Mouse (Mus musculus): ENCODE data around the gene Tex37. TPM values are rescaled to one million over a fixed set of nuclear protein-coding genes. Genes with fewer than 3 reads are reported as not detected.

Tex37 gene
- polyA plus RNA-seq (2012; rRNA removed) = not detected in 2 replicates

DNA sequence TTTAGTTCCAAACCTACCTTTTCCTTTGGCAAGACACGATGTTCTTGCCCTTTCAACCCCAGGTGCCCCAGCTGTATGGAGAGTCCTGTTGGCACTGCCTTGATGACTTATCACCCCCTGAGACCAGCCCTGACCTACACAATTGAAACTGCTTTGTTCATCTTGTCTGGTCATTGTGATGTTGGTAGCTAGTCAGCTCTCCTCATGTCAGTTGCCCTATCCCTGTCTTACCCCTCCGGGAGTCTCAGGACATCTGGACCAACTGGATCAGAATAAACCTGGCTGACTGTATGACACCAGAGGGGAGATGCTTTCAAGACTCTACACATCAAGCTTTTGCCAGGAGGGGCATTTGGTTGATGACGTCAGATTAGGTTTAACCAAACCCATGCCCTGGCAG is at the start of gene Tex37:
Gene Tex37, minus strand, starts transcription at position 101 of the 400 bp plus-strand sequence.
- no peak for DNase-seq (ENCODE audit: low read depth)
- TF ChIP-seq POLR2A (IDR thresholded peaks at IDR 0.05; ENCODE audit: borderline replicate concordance, extremely low read depth, insufficient read depth, insufficient read length, poor library complexity, severe bottlenecking) = no peak
- no peak for TF ChIP-seq CTCF (IDR thresholded peaks at IDR 0.05; ENCODE audit: borderline replicate concordance, extremely low read depth, insufficient read depth, insufficient read length)

DNA sequence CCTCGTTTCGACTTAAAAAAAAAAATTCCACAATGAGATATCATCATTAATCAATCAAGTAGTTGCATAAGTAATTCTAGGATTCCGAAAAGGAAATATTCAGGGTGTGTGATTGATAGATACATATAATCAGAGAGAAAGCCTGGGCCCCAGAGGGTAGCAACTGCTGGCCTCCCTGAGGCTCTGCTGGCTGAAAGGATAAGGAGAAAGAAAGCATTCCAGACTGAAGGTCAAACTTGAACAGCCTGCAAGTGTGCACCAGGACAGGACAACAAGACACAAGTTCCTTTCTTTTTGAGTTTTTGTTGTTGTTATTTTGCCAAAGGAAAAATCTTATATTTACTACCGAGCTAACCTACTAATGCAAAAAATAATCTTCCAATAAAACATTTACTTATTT is 49.6 kb upstream of the Tex37 start:
- no peak for TF ChIP-seq POLR2A (IDR thresholded peaks at IDR 0.05; ENCODE audit: borderline replicate concordance, extremely low read depth, insufficient read depth, insufficient read length, poor library complexity, severe bottlenecking)
- no peak for TF ChIP-seq CTCF (IDR thresholded peaks at IDR 0.05; ENCODE audit: borderline replicate concordance, extremely low read depth, insufficient read depth, insufficient read length)
- DNase-seq (ENCODE audit: low read depth) = no peak

DNA sequence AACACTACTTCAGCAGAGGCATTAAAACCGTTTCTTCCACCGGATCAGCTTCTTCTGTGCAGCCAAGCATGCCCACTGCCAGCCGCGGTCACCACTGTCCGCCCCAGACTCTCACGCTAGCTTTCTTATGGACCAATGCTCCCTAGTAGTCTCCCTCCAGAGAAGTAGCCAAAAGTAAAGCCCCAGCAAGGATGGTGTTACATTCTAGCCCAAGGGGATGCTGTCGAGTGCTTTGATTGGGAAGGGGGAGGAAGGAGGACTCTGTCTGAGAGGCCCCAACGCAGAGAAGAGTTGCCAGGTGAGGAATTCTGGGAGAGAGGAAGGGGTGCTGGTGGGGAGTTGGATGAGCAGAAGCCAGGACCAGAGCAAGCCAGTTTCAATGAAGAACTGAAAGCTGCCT is 48.7 kb upstream of the Tex37 start:
- DNase-seq (ENCODE audit: low read depth) = peak; percentile 42

DNA sequence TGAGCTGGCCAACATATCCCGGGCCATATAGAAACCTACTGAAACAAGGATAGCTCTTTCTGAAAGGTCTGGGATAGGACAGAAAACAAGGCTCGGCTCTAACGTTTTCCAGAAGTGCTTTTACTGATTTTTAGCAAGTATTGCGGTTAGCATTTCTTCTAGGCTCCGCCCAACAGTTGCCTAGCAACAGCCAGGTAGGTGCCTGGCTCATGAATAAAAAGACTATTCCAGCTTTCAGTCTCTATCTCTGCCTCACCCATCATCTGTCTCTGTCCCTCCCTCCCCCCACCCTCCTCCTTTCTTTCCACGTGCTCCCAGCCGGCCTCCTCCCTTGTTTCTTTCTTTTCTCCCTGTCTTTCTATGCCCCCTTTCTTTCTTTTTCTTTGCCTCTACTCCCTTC is 47.0 kb upstream of the Tex37 start:
- peak; percentile 18 for DNase-seq (ENCODE audit: low read depth)
- no peak for TF ChIP-seq POLR2A (IDR thresholded peaks at IDR 0.05; ENCODE audit: borderline replicate concordance, extremely low read depth, insufficient read depth, insufficient read length, poor library complexity, severe bottlenecking)

More for the DNA sequence above, 48.7 kb upstream of the Tex37 start:
- TF ChIP-seq CTCF (IDR thresholded peaks at IDR 0.05; ENCODE audit: borderline replicate concordance, extremely low read depth, insufficient read depth, insufficient read length) = no peak
- no peak for TF ChIP-seq POLR2A (IDR thresholded peaks at IDR 0.05; ENCODE audit: borderline replicate concordance, extremely low read depth, insufficient read depth, insufficient read length, poor library complexity, severe bottlenecking)

DNA sequence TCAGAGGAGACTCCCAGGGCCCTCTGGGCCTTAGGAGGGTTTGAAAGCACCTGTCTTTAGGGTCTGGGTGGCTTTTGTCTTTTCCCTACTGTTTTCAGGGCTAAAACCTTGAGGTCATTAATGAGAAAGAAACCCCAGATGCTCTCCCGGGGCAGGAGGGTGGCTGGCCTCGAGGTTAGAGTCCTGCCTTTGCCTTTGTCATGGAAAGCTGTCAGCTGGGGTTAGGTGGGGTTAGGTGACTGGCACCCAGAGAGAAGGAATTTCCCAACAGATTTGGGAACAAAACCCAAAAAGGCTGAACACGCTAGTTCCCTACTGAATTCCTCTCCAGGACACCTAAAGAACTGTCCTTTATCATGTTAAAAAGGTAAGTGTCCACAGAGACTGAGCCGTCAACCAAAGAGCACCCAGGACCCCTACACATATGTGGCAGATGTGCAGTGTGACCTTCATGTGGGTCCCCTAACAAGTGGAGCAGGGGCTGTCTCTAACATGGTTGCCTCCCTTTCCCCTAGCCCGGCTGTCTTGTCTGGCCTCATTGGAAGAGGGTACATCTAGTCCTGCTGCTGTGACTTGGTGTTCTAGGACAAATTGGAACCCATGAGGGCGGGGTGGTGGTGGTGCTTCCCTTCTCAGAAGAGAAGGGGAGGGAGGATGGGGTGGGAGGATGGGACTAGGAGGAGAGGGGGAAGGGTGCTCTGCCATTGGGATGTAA is 45.5 kb upstream of the Tex37 start:
- DNase-seq (ENCODE audit: low read depth) = no peak
- no peak for TF ChIP-seq CTCF (IDR thresholded peaks at IDR 0.05; ENCODE audit: borderline replicate concordance, extremely low read depth, insufficient read depth, insufficient read length)
- no peak for TF ChIP-seq POLR2A (IDR thresholded peaks at IDR 0.05; ENCODE audit: borderline replicate concordance, extremely low read depth, insufficient read depth, insufficient read length, poor library complexity, severe bottlenecking)

DNA sequence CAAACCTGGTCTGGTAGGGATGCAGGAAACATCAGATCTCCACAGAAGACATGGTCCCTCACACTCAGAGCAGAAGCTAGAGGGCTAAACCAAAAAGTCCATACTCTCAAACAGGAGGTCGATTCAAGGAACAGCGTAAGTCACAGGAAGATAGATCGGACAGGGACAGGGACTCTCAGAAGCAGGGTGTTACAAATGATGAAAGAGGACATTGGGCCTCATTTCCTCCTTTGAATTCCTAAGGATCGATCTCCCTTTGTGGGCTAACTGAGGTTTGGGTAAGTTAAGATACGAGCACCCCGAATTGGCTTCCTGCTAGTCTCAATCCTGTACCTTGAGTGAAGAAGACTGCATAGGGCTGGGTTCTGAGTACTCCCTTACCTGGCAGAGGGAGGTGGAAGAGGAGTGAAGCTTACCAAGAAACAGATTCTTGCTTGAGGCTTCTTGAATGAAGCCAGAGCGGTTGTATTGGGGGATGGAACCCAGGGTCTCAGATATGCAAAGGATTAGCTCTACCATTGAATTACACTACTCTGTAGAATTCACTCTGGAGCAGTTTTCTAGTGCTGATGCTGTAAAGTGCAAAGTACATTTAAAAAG is 38.7 kb upstream of the Tex37 start:
- TF ChIP-seq CTCF (IDR thresholded peaks at IDR 0.05; ENCODE audit: borderline replicate concordance, extremely low read depth, insufficient read depth, insufficient read length) = no peak
- no peak for TF ChIP-seq POLR2A (IDR thresholded peaks at IDR 0.05; ENCODE audit: borderline replicate concordance, extremely low read depth, insufficient read depth, insufficient read length, poor library complexity, severe bottlenecking)
- no peak for DNase-seq (ENCODE audit: low read depth)

DNA sequence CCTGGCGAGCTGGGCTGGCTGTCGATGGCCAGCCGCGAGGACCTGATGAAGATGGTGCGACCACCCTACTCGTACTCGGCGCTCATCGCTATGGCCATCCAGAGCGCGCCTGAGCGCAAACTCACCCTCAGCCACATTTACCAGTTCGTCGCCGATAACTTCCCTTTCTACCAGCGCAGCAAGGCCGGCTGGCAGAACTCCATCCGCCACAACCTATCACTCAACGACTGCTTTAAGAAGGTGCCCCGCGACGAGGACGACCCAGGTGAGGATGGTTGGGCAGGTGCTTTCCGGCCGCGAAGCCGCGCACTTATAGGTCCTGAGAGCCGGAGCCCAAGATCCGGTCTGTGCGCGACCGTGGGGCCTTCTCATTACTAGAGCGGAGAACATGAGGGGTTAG is 38.2 kb upstream of the Tex37 start:
- peak; percentile 29 for DNase-seq (ENCODE audit: low read depth)

DNA sequence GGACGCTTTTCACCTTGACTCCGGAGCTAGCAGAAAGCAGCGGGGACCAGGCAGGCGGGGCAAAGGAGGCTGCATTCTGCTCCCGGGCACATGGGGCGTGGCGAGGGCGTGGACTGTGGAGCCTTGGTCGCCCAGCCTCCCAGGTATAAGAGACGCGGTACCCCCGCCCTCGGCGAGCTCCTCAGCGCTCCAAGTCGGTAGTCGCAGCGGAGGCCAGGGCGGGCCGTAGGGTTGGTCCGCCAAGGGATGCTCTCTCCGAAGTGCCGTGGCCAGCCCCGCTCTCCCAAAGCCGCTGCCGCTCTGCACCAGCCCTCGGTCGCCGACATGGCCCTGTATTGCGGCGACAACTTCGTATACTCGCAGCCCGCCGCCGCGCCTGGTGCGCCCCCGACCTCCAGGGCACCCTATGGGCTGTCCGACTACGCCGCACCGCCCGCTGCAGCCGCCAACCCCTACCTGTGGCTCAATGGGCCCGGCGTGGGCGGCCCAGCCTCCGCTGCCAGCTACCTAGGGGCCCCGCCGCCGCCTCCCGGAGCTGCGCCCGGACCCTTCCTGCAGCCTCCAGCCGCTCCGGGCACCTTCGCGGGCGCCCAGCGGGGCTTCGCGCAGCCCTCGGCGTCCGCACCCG is 37.7 kb upstream of the Tex37 start, which contains the start of gene Foxi3:
Gene Foxi3, plus strand, starts transcription at position 247 of the 628 bp plus-strand sequence.
- DNase-seq (ENCODE audit: low read depth) = peak; percentile 32
- no peak for TF ChIP-seq CTCF (IDR thresholded peaks at IDR 0.05; ENCODE audit: borderline replicate concordance, extremely low read depth, insufficient read depth, insufficient read length)
- no peak for TF ChIP-seq POLR2A (IDR thresholded peaks at IDR 0.05; ENCODE audit: borderline replicate concordance, extremely low read depth, insufficient read depth, insufficient read length, poor library complexity, severe bottlenecking)

More for the DNA sequence above, 38.2 kb upstream of the Tex37 start:
- no peak for TF ChIP-seq CTCF (IDR thresholded peaks at IDR 0.05; ENCODE audit: borderline replicate concordance, extremely low read depth, insufficient read depth, insufficient read length)
- no peak for TF ChIP-seq POLR2A (IDR thresholded peaks at IDR 0.05; ENCODE audit: borderline replicate concordance, extremely low read depth, insufficient read depth, insufficient read length, poor library complexity, severe bottlenecking)

DNA sequence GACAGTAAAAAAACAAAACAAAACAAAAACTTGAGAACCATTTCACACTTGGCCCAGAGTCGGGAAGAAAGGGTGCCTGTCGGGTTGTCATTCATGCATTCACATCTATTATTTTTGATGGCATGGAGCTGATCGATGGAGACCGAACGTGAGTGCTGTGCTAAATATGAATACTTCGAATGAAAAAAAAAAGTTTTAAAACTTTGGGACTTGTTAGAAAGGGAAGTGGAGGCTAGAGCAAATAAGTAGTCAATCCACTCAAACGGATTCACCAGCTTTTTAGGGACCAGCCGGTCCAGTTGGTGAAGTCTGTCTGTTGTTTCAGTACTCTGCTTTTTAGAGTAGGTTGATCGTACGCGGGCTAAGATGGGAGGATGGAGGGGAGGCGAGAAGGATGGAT is 37.1 kb upstream of the Tex37 start:
- DNase-seq (ENCODE audit: low read depth) = peak; percentile 35
- no peak for TF ChIP-seq POLR2A (IDR thresholded peaks at IDR 0.05; ENCODE audit: borderline replicate concordance, extremely low read depth, insufficient read depth, insufficient read length, poor library complexity, severe bottlenecking)
- TF ChIP-seq CTCF (IDR thresholded peaks at IDR 0.05; ENCODE audit: borderline replicate concordance, extremely low read depth, insufficient read depth, insufficient read length) = no peak

DNA sequence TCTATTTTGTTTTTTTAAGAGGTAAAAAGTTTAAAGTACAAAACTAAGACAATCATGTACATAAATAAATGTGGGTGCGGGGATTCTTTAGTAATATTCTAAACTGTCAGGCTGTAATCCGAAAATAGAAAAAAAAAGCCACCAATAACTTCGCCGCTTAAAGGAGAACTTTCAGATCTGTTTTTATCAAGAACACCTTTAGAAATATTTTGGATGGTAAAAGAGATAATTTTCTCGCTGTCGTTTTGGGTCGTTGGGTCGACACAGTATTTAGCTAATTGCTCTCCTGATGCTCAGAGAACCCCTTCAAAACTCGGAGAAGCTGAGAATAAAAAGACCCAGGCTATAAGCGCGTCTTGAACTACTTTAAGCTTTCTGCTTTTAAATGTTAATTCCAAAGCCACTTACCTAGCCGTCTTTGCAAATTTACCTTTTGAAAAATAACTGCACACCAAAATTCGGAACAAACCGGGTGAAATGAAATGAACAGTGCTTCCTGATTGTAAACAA is 36.6 kb upstream of the Tex37 start:
- no peak for DNase-seq (ENCODE audit: low read depth)
- TF ChIP-seq POLR2A (IDR thresholded peaks at IDR 0.05; ENCODE audit: borderline replicate concordance, extremely low read depth, insufficient read depth, insufficient read length, poor library complexity, severe bottlenecking) (no peak), CTCF (IDR thresholded peaks at IDR 0.05; ENCODE audit: borderline replicate concordance, extremely low read depth, insufficient read depth, insufficient read length) (no peak)

DNA sequence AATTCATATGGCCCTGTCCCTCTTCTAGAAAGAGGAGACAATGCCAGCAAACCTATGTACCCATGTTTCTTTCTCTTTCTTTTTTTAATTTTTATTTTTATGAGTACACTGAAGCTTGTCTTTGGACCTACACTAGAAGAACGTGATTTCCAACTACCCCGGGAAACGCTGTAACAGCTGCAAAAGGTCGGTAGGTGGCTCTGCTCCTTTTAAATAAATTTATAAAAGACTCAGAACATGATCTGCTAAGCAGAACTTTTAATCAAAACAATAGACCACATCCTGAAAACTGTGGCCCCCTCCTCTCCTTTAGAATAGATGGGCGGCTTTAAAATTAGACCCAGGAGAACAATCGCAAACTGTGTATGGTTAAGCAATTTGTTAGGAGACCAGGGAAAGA is 35.3 kb upstream of the Tex37 start:
- no peak for TF ChIP-seq POLR2A (IDR thresholded peaks at IDR 0.05; ENCODE audit: borderline replicate concordance, extremely low read depth, insufficient read depth, insufficient read length, poor library complexity, severe bottlenecking)
- TF ChIP-seq CTCF (IDR thresholded peaks at IDR 0.05; ENCODE audit: borderline replicate concordance, extremely low read depth, insufficient read depth, insufficient read length) = peak; percentile 47; the same call in 1 of the 2 replicates
- DNase-seq (ENCODE audit: low read depth) = peak; percentile 71
